Mouse (Mus musculus): Measurements from ENCODE around the gene Xpa.

GRCm38 (mm10) chr4:46176313-46176712 is 19.8 kb downstream of the Xpa start:
- TF ChIP-seq CTCF (IDR thresholded peaks at IDR 0.05; ENCODE audit: borderline replicate concordance, extremely low read depth, insufficient read depth, insufficient read length) (peak; percentile 35; the same call in 1 of the 2 replicates), POLR2A (IDR thresholded peaks at IDR 0.05; ENCODE audit: borderline replicate concordance, extremely low read depth, insufficient read depth, insufficient read length, poor library complexity, severe bottlenecking) (no peak)
